Mouse (Mus musculus): ENCODE data around the gene Oprd1.

Oprd1 gene

GRCm38 (mm10) chr4:132144080-132144841, at the start of gene Oprd1:
Gene Oprd1 (minus strand): TSS chr4:132144486.
- WGBS = under 1% methylated on average over 86 of the region's 89 CpGs

- WGBS = 93% methylated on average over 2 of the region's 2 CpGs
Measured at GRCm38 (mm10) chr4:132187826-132188401, 43.6 kb upstream of the Oprd1 start.

- WGBS = 95% methylated on average over 3 of the region's 3 CpGs
Measured at GRCm38 (mm10) chr4:132183162-132183561, 38.9 kb upstream of the Oprd1 start.

- WGBS = 70% methylated on average over 22 of the region's 22 CpGs
Measured at GRCm38 (mm10) chr4:132181721-132182658, 37.7 kb upstream of the Oprd1 start.

- 71% methylated on average over 9 of the region's 9 CpGs for WGBS
Measured at GRCm38 (mm10) chr4:132180710-132181109, 36.4 kb upstream of the Oprd1 start.

- 2% methylated on average over 10 of the region's 10 CpGs for WGBS
Measured at GRCm38 (mm10) chr4:132178630-132179059, 34.4 kb upstream of the Oprd1 start.

- 69% methylated on average over 10 of the region's 10 CpGs for WGBS
Measured at GRCm38 (mm10) chr4:132176474-132176873, 32.2 kb upstream of the Oprd1 start.

- 33% methylated on average over 7 of the region's 7 CpGs for WGBS
Measured at GRCm38 (mm10) chr4:132170891-132171290, 26.6 kb upstream of the Oprd1 start.

- 53% methylated on average over 5 of the region's 5 CpGs for WGBS
Measured at GRCm38 (mm10) chr4:132169761-132170160, 25.5 kb upstream of the Oprd1 start.

- WGBS = 66% methylated on average over 3 of the region's 3 CpGs
Measured at GRCm38 (mm10) chr4:132169271-132169670, 25.0 kb upstream of the Oprd1 start.

- WGBS = 79% methylated on average over 3 of the region's 3 CpGs
Measured at GRCm38 (mm10) chr4:132167436-132167835, 23.1 kb upstream of the Oprd1 start.

- WGBS = 65% methylated on average over 16 of the region's 16 CpGs
Measured at GRCm38 (mm10) chr4:132166350-132167290, 22.3 kb upstream of the Oprd1 start.

- 35% methylated on average over 14 of the region's 14 CpGs for WGBS
Measured at GRCm38 (mm10) chr4:132165691-132166090, 21.4 kb upstream of the Oprd1 start.

- WGBS = 81% methylated on average over 12 of the region's 12 CpGs
Measured at GRCm38 (mm10) chr4:132156941-132157622, 12.8 kb upstream of the Oprd1 start.

GRCm38 (mm10) chr4:132154877-132155670, 10.8 kb upstream of the Oprd1 start:
- 13% methylated on average over 6 of the region's 6 CpGs for WGBS

- 68% methylated on average over 1 of the region's 1 CpGs for WGBS
Measured at GRCm38 (mm10) chr4:132151673-132152072, 7.4 kb upstream of the Oprd1 start.

- 75% methylated on average over 5 of the region's 5 CpGs for WGBS
Measured at GRCm38 (mm10) chr4:132146201-132146600, 1.9 kb upstream of the Oprd1 start.

- 50% methylated on average over 10 of the region's 10 CpGs for WGBS
Measured at GRCm38 (mm10) chr4:132145092-132145491, 806 bp upstream of the Oprd1 start.

GRCm38 (mm10) chr4:132138640-132139039, 5.6 kb downstream of the Oprd1 start:
- WGBS = 92% methylated on average over 2 of the region's 2 CpGs

GRCm38 (mm10) chr4:132137013-132137412, 7.3 kb downstream of the Oprd1 start:
- 78% methylated on average over 7 of the region's 7 CpGs for WGBS
